Mouse (Mus musculus) WW6 (cell line): ENCODE data around the gene Csnk1g1.

Experiments used
- DNase-seq: peaks from one replicate; pipeline ENCODE4 v3.0.0-alpha.2; 2013; ENCODE audit warnings: low read depth, low spot score

Csnk1g1 gene

DNA sequence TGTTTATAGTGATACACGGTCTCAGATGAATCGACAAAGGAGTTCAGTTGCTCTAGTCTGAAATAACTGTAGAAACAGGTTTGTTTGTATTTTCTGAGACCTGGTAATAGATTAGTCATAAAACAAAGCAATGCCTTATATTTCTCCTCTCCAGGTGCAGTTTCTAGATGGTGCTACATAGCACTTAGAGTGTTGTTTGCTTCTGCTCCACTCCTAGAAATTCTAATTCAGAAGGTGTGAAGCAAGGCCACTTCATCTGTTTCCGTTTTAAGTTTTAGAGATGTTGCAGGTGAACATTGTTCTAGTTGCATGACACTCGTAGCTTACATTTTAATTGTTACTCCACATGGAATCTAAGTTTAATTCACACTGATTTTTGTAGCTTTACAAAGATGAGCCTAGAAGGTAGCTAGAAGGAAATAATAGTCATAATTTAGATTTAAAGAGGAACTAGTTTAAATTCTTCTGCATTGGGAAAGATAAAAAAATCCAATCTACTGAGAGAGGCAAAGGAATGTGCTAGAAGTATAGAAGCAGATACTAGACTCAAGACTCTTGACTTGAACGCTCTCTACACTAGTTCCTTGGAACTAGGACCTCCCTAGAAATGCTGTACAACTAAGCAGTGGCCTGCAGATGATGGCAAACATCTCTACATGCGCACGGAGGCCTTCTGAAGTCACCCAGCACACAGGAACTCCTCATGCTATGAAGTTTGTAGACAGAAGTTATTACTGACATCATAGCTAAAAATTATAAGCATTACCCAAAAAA lies 87.1 kb downstream of the Csnk1g1 start:
- no peak for DNase-seq

DNA sequence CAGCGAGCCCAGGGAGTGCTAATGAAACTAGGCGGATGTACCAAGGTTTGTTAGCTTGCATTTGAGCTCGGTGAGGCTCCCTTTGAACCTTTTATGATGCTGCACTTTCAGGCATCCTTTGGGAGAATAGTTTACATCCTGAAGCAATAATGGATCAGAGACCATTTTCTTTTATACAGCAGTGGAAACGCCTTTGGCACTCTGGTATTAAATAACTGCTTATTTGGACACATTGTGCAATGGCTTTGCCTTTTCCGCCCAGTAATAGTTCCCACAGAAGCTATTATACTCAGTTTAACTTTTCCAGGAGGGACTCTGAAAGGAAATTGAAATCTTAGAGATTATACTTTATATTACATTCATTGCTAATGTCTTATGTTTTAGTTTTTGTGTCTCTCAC lies 90.2 kb downstream of the Csnk1g1 start:
- DNase-seq = no peak

DNA sequence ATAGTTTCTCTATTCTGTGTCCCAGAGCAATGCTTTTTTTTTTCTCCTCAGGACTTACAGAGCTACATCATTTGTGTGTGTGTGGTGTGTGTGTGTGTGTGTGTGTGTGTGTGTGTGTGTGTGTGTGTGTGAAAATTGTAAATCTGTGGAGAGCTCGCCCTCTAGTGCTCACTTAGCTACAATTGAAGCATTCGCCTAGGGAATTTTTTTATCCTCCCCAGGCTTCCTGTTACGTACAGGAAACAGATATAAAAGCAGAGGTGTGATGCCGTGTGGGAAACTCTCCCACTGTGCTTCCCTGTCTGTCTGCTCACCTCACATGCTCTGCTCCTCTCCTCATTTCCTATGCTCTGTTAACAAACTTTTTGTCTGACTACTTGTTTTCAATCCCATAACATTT lies 95.7 kb downstream of the Csnk1g1 start:
- no peak for DNase-seq

DNA sequence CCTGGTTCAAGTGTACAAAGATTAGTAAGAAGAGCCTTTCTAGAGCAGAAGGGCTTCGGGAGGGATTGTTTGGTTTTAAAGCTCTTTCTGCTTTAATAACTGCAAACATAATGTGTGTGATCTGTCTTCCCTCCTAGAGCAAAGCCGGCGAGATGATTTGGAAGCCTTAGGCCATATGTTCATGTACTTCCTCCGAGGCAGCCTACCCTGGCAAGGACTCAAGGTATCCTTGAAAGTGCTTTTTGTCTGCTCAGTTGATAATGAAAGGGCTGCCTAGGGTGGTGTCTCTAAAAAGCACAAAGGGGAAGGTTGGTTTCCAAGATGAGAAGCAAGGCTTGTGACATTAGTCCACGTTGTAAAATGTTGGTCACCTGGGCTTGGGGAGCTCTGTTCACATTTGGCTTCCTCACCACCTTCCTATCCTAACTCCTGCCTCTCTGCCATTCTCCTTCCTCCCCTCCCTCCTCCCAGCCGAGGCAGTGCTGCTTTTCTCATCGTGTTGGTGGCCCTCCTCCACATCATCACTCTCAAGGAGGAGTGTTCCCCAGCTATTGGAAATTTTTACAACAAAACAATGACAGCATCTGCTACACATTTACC lies 99.0 kb downstream of the Csnk1g1 start:
- DNase-seq = no peak

DNA sequence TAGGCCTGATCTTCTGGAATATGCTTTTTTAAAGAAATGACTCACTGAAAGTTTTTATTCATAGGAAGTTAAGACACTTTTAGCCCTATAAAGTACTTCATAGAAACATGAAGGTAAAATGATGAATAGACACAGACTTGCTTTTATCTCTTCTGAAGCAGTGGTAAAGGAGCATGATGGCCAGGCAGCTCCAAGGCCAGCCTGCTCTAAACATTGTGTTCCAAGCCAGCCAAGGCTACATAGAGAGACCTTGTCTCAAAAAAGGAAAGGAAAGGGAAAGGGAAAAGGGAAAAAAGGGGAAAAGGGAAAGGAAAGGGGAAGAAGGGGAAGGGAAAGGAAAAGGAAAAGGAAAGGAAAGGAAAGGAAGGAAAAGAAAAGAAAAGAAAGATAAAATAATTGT lies 111.9 kb downstream of the Csnk1g1 start:
- no peak for DNase-seq

DNA sequence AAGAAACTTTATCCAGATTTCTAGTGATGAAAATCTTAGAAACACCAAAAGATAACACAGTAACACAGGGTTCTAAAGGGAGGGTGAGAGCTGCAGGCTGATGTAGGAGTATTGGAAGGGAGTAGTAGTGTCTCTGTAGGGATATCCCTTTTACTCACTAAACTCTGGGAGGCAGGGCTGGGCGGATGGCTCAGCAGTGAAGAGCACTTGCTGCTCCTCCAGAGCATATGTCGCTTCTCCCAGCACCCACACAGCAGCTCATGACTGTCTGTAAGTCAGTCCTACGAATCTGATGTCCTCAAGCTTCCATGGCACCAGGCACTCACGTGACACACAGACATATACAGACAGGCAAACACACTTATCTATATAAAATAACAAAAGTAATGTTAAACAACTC lies 129.4 kb downstream of the Csnk1g1 start:
- DNase-seq = no peak

DNA sequence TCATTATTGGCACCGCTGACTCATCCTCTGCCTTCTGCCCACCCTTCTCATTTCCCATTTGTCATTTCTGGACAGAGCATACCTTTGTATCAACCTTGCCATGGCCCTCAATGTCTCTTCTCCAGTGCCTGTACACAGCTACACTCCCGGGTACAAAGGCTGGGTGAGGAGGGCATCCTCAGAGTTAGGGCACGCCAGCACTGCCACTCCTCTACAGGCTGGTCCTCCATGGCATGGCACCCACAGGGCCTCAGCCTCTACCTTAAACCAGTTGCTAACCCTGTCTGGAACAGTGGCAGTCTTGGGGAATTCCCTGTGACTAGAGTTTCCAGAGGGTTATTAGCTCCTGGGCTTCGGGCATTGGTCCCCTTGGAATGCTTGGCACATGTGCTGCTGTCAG lies 129.9 kb downstream of the Csnk1g1 start:
- no peak for DNase-seq

DNA sequence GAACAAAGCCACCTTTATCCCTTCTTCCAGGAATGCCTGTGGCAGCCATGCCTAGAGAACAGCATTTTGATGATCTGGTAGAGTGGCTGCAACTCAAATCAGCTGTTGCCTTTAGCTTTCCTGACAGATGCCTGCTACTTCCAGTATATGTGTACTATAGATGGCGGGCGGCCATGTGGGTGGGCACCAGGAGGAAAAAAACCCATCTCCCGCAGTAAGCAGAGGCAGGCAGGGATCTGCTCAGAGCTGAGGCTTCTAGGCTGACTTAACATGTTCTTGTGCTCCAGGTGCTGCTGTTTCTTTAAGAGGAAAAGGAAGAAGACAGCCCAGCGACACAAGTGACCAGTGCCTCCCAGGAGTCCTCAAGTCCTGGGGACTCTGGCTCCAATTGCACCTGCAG lies 130.6 kb downstream of the Csnk1g1 start:
- DNase-seq = no peak

DNA sequence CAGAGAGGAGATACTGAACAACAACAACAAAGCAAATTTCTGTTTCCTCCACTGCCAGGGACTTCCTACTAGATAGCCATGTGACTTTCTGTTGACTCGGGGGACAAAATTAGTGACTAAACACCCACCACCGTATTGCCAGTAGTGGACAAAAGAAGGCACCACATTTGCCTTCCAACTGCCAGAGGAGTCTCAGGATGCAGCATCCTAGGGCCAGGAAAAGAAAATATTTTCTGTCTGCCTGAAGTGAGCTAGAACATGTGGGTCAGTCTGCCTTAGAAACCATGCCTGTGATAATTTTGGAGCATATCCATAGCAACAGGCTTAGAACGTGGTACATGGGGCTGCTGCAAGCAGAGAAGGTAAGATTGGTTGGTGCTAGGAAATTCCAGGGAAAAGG lies 132.1 kb downstream of the Csnk1g1 start:
- DNase-seq = no peak

DNA sequence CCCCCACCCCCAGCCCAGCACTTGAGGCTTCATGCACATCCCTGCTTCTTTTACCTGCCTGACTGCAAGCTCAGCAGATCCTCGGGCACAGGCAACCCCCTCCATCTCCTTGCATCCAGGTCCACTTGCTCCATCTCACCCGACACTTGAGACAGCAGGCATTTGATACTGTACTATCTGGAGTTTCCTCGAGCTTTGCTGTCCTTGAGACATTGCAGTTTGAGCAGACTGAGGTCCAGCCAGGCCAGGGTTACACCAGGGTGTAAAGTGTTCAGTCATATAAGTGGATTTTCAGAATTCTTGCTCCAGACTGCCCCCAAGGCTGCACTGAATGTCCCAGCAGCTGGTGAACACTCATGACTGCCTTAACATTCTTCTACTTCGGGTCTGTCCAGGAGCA lies 133.6 kb downstream of the Csnk1g1 start:
- no peak for DNase-seq

DNA sequence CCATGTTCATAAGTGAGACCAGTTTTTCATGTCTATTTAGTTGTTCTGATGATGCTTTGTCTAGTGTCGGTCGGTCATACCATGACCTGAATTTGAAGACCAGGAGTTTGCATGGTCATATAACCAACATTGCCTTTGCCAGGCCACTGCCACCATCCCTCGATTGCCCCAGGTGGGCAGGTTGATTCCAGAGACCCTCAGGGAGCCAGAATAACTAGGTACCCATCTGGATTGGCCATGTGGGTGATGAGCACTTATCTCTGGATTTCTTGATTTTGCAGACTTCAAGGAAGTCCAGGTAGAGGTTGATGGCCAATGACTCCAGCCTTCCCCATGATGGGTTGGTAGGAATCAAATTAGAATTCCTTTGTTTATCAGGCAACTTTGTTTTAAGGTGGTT lies 134.5 kb downstream of the Csnk1g1 start:
- no peak for DNase-seq

DNA sequence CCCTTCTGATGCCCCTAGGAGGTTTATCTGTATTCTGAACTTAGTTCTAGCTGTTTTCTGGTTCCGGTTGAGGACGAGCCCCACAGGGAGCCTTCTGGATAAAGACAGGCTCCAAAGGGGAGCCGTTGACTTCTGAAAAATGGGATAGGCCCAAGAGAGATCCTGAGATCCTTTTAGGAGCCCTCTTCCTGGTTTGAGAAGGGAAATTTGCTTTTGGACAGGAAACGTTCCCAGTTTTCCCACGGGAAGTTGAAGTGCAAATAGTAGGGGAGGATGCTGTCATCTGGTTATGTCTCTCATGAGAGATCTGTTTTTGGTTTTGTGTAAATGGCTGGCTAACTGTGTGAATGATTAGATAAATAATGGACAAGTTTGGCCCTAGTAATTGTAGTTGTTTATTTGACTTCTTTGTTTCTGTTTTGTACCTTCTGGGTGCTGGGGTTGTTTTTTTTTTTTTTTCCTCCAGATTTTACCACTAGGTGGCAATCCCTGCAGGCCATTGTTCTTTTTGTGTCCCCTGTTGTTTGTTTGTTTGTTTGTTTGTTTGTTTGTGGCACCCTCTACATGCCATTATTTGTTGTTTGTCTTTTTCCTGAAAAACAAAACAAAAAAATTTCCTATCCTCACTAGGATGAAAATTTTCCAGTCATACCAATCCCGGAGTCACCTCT lies 141.3 kb downstream of the Csnk1g1 start:
- no peak for DNase-seq

DNA sequence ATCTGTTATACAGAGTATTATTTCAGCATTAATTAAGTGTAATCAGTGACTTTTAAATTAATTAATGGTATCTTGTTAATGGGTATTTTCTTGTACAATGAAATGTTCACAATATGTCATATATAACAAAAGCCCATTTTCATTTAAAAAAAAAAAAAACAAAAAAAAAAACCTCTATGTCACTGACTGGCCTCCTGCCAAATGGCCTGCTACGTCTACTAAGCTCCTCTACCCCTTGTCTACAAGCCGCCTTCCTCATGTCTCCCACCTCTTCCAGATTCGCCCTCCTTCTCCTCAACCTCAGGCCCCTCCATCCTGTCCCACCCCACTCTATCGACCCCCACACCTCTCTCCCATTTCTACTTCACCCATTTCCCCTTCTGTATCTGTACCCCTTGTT lies 142.8 kb downstream of the Csnk1g1 start:
- no peak for DNase-seq

DNA sequence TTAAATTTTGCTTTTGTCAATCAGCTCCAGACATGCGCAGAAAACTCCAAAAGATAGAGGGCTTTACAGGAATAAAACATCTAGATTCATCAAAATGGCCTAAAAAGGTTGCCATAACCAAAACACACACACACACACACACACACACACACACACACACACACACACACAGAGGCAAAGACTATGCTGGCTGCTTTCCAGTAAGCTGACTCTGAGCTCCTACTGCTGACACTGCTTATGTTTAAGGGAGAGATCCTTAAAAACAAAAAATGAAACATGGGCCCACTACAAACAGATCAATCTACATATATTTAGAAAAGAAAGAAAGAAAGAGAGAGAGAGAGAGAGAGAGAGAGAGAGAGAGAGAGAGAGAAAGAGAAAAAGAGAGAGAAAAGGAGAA lies 144.0 kb downstream of the Csnk1g1 start:
- DNase-seq = no peak

DNA sequence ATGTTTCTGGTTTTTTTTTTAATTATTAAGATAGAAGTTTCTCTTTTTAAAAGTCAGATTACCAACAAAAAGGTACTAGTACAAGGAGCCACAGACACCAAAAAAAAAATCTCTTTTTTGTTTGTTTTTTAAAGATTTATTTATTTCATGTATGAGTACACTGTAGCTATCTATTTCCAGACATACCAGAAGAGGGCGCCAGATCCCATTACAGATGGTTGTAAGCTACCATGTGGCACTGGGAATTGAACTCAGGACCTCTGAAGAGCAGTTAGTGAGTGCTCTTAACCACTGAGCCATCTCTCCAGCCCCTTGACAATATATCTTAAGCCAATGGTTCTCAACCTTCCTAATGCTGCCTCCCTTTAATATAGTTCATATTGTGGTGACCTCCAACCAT lies 144.9 kb downstream of the Csnk1g1 start:
- no peak for DNase-seq

DNA sequence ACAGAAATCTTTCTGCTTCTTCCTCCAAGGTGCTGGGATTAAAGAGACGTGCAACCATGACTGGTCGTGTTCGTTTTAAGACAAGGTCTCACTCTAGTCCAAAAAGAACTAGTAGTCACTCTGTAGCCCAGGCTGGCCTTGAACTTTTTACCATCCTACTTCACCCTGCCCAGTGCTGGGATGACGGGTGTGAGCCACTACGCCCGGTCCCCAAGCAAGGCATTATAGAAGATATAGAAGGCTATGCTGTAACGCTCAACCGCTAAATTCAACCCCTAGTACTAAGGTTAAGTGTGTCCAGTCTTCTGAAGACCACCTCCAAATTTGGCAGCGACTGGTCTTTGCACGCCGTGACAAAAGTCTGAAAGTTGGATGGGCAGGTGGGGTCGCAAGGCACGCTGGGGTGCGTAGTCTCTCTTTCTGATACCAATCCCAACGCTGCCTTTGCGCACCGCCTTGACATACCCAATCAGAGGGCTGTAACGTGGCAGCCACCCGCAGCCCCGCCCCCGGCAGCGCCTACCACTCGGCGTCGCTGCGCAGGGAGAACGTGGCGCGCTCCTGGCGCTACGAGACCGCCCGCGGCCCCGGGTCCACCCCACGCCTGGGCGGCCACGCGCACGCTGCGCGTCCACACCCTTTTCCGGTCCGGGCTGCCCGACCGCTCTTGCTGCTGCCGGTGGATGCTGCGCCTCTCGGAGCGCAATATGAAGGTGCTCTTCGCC lies 151.0 kb downstream of the Csnk1g1 start, which contains the start of gene Ppib:
Gene Ppib, plus strand, starts transcription at position 640 of the 725 bp plus-strand sequence.
- peak; percentile 93 for DNase-seq

DNA sequence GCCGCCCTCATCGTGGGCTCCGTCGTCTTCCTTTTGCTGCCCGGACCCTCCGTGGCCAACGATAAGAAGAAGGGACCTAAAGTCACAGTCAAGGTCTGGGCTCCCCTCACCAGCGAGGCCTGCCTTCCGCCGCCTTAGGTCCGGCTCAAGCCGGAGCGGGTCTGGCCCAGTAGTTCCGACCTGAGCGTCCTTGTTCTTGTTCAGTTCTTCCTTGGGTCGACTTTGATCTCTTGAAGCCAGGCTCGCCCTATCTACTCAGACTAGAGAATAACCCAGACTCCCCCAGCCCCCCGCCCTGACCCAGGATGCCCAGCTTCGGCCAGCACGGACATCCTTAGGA lies 151.6 kb downstream of the Csnk1g1 start:
- DNase-seq = no peak

DNA sequence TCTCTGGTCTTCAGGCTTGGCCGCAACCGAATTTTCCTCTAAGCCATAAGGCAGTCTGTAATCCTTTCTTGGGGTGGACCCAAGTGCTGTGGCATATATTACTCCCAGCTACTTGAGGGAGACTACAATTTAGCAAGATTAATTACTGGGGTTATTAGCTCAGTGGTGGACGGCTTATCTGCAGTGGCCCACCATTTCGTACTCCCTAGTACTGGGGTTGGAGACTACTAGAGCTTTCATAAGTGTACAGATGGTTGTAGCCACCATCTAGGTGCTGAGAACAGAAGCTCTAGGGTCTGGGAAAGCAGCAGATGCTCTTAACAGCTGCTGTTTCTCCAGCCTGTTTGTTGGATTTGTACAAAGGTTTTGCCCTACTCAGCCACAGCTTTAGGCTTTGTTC lies 152.3 kb downstream of the Csnk1g1 start:
- DNase-seq = no peak

DNA sequence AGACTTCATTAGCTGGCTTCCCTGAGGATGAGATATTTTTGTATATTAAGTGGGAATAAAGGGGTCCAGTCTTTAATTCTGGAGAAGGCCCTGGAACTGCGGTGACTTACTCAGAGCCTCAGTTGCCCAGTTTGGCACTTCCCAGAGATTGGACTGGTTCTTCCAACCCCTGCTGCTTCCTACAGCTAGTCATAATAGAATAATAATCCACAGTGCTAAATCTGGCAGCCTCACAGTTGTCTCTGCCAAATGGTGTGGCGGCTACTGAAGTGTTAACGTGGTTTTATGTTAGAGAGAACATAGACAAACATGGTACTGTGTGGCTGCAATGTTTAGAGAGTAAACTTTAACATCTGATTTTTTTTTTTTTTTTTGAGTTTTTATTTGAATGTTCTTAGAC lies 152.9 kb downstream of the Csnk1g1 start:
- DNase-seq = no peak

DNA sequence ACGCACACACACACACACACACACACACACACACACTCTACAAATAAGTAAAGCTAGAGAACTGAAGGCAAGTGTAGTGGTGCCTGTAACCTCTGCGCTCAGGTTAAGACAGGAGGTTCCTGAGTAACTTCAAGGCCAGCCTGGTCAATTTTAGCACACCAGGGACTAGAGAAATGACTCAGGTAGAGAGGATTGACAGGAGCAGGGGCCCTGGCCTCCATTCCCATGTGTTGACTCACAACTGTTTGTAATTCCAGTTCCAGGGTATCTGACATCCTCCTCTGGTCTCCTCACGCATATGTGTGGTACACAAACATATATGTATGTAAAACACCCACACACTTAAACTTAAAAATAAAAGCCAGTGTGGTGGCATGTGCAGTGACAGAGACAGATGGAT lies 154.7 kb downstream of the Csnk1g1 start:
- no peak for DNase-seq

DNA sequence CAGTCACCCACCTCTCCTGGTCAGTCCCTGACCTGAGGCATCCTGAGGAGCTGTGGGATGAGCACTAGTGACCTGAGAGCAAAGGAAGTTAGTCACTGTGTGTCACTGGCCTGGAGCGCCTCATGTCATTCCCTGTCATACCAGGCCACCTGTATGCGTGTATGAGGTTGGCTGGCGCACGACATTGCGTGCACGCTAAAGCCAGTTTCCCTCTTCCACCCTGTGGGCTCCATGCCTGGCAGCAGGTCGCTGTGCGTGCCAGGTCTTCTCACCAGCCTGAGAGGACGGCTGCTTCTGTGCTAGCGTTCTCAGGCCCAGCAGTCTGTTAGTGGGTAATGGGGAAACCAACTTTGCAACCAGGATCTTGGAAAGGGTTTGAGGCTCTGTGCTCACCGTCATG lies 155.6 kb downstream of the Csnk1g1 start:
- DNase-seq = no peak

DNA sequence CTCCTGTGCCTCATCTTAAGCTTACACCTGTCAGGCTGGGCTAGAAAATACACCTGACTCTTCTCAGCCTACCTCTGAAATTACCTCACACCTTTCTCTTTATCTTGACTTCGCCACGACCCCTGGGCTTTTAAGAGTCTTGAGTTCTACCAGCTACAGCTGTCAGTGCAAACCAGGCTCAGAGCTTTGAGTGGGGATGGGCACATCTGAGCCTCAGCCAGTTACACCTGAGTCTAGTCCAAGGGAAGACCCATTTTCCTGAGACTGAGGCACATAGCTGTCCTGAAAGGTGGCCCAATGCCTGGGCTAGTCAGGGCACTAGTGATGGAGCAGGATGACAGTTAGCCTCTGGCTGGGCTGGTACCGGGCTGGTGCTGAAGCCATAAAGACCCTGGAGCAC lies 158.1 kb downstream of the Csnk1g1 start:
- DNase-seq = no peak

DNA sequence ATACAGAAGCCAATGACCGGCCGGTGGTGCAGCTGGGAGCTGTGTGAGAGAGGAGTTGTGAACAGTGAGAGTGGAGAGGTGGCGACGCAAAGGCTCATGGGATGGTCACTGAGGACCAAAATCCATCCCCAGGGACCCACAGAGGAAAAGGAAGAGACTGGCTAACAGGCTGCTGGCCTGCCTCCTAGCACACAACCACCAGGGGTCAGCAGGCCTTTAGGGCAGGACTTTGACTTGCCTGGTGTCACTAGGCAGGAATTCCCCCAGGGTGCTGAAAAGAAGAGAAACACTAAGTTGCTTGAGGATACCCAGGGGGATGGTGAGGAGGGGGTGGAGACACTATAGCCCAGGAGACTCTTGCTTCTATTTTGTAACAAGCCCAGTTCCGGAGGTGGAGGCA lies 158.8 kb downstream of the Csnk1g1 start:
- no peak for DNase-seq
